Mouse (Mus musculus): ENCODE measurements around the gene Hsd17b14.
A peak's percentile ranks its signal among the peaks of the same experiment; 100 is the strongest.

GRCm38 (mm10) chr7:45570103-45570741 lies 15.5 kb downstream of the Hsd17b14 start, which contains the start of gene Bcat2:
- TF ChIP-seq CTCF (IDR thresholded peaks at IDR 0.05; ENCODE audit: insufficient read depth, low read depth, low read length) (no peak), POLR2A (IDR thresholded peaks at IDR 0.05; ENCODE audit: insufficient read depth, low read depth, low read length) (0 out of 2 replicates have a peak, but pooled peaks have one; percentile 4)
